Mouse (Mus musculus) spleen, postnatal 14 days (tissue): ENCODE measurements around the gene Tap1.
"Not testable (repeated sequence)": the region's sequence is repeated elsewhere in the genome, so short reads cannot be mapped to it uniquely, and the experiment has no call there.

Experiments used
- DNase-seq, 2 experiments: peaks; one replicate each; pipeline ENCODE4 v3.0.0; 2021 to 2022; ENCODE audit warnings: low spot score in 2 of 2

Tap1 gene

DNA sequence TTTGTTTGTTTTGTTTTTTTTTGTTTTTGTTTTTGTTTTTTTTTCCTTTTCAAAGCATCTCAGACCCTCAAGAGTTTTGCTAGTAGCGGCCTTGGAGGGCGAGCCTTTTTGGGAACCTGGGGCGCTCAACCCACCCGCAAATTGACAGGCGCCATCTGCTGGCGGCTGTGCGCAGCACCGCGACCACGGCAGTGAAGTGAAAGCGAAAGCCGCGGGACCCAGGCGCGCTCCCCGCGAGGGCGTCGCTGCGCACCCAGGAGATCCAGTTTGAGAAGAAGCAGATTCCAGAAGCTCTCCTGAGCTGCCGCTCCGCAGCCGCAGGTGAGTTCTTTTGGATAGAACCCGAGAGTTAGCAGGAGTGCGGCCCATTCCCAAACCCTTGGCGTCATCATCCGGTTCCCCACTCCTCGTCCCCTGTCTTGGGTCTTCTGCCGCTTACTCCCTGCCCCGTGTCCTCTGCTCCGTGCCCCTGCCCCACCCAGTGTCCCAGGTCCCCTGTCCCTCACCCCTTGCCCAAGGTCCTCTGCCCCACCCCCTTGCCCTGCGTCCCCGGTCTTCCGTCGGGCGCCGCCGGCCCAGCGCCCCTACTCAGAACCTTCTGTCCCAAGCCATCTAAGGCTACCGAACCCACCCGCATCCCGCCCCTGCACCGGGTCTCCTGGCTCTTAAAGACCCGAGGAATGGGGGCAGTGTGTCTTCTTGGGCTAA, 17.1 kb downstream of the Tap1 start:
- DNase-seq, result peak; percentile 89 to 94

DNA sequence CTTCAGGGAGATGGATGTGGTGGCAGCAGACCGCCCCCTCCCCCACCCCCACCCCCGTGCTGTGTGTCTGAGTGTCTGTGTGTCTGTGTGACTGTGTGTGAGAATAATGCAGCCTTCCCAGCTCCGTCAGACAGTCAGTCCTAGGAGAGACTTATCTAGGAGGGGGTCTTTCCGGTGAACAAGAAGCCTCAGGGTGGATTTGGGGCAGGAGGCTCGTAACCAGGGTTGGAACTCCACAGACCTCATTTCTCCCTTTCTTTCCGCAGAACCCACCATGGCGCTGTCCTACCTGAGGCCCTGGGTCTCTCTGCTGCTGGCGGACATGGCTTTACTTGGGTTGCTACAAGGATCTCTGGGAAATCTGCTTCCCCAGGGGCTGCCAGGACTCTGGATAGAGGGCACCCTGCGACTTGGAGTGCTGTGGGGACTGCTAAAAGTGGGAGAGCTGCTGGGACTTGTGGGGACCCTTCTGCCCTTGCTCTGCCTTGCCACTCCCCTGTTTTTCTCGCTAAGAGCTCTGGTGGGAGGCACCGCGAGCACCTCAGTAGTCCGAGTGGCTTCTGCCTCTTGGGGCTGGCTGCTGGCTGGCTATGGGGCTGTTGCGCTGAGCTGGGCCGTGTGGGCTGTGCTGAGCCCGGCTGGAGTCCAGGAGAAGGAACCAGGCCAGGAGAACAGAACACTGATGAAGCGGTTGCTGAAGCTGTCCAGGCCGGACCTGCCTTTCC, 17.8 kb downstream of the Tap1 start:
- no peak for DNase-seq

DNA sequence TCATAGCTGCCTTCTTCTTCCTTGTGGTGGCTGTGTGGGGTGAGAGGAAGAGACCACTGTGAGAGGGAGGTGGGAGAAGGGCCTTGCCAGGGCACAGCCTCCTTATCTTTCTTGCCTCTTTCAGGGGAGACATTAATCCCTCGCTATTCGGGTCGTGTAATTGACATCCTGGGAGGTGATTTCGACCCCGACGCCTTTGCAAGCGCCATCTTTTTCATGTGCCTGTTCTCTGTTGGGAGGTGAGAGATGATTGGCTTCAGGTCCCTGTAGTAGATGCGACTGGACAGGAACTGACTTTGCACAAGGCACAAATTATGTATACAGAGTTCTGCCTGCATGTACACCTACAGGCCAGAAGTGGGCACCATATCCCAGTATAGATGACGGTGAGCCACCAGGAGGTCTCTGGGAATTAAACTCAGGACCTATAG, 18.4 kb downstream of the Tap1 start:
- DNase-seq, result no peak

DNA sequence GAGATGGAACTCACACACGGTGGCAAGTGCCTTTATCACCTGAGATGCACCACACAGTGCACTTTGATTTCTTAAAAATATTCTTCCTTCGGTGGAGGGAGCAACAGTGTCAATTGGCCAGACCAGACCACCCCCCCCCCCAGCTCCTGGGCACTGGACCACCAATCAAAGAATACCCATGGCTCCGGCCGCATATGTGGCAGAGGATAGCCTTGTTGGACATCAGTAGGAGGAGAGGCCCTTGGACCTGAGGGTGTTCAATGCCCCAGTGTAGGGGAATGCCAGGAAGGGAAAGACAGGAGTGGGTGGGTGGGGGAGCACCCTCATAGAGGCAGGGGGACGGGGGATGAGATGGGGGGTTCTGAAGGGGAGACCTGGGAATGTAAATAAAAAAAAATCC, 19.4 kb downstream of the Tap1 start:
- no peak for DNase-seq

DNA sequence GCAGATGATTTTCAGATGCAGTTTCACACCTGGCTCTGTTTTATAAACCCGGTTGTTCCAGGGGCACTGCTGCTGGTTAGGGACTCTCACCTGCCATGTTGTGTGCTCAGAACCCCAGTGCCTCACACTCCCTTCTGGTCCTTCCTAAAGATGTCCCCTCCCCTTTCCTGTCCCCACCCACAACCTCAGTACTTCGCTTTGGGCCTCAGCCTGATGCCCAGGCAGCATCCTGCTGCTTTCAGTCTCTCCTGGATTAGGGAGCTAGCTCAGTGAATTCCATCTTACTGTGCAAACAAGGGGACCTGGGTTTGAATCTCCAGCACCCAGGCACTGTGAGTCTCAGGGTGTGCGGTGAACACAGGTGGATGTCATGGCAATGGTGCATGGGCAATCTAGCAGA, 20.1 kb downstream of the Tap1 start:
- DNase-seq, result peak in 1 of 2 experiments; percentile 2

DNA sequence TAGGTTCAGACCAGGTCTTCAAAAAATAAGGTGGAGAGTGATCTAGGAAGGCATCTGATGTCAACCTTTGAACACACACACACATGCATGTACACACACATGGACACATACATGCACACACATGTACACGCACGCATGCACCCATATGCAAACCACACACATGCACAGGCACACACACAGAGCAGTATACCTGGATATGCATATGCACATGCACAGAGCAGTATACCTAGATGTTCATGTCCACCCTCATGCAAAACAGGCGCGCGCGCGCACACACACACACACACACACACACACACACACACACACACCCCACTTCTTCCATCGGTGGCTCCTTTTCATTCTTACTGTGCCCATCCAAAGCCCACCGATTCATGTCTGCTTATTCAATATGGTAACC, 20.5 kb downstream of the Tap1 start:
- peak in 1 of 2 experiments; percentile 0 for DNase-seq

DNA sequence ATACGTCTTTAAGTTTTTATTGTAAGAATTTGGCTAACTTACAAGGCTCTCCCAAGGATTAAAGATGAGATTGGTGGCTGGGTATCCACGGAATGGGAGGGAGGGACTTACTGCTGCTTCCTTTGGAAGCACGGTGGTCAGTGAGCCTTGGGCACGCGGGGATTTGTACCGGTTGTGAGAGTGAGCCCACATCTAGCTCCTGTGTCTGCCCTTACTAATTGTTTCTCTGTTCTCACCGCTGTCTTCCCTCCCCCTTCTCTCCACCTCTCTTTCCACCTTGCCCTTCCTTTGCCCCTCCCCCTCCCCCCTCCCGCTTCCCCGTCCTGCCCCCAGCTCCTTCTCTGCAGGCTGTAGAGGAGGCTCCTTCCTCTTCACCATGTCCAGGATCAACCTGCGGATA, 21.1 kb downstream of the Tap1 start:
- no peak for DNase-seq

DNA sequence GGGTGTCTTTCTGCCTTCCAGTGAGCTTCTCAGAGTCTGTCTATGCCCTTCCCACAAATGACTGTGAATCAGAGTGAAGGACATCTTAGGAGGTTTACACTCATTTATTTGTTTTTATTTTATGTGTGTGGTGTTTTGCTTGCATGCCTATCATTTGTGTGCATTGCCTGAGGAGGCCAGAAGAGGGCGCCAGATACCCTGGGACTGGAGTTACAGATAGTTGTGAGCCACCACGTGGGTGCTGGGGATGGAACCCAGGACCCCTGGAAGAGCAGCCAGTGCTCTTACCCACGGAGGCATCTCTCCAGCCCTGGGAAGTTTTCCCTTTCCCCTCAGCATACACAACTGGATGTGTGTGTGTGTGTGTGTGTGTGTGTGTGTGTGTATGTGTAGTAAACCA, 22.3 kb downstream of the Tap1 start:
- no peak for DNase-seq

DNA sequence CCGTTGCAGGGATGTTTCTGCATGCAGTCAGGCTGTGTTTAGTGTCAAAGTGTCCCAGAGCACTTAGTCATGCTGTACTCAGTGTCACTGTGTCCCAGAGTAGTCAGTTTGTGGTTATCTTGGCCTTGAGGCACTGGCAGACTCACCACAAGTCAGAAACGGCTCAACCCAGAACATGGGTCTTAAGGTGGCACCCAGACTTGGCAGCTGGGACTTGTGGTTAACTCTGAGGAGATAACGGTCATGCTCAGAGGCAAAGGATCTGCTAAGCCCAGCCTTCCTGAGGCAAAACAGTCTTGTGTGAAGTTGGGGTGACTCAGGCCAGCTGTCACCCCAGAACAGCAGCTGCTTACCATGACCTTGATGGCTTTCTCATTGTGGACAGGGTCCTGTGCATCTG, 23.2 kb downstream of the Tap1 start:
- peak in 1 of 2 experiments; percentile 5 for DNase-seq

DNA sequence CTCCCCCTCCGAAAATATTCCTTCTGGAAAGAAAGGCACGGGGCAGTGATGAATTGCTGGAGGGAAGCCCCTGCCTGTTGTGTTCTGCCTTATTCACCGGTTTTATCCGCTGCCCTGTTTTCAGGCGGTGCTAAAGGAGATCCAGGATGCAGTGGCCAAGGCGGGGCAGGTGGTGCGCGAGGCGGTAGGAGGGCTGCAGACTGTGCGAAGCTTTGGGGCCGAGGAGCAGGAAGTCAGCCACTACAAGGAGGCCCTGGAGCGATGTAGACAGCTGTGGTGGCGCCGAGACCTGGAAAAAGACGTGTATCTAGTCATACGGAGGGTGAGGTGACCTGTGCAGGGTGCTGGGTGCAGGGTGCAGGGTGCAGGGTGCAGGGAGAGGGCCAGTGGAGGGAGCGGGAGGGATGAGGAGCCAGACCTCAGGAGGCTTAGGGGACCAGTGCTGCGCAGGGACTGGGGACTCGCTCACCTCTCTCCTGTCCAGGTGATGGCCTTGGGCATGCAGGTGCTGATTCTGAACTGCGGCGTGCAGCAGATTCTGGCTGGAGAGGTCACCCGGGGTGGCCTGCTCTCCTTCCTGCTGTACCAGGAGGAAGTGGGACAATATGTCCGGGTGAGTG, 24.5 kb downstream of the Tap1 start:
- no peak for DNase-seq

DNA sequence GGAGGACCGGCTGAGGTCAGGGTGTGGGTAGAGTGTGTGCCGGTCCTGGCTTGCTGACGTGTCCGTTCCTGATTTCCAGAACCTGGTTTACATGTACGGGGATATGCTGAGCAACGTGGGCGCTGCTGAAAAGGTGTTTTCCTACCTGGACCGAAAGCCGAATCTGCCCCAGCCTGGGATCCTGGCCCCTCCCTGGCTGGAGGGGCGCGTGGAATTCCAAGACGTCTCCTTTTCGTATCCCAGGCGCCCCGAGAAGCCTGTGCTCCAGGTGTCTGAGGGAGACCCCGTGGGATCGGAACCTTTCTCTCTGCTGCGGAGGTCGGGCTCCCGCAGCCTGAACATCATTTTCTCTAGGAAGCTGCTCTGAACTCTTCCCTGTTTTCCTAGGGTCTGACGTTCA, 26.6 kb downstream of the Tap1 start:
- DNase-seq, result no peak

DNA sequence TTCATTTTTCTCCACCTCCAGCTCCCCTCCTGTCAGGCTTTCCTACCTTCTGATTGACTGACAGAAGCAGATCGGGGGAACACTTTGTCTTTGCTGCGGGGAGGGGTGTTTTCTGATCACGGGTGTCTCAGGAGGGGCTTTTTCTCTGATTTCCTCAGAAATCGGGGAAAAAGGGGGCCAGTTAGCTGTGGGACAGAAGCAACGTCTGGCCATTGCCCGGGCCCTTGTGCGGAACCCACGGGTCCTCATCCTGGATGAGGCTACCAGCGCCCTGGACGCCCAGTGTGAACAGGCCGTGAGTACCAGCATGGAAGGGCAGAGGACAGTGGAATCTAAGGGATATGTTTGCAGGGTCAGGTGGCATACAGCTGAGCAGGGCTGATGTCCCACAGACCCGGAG, 27.8 kb downstream of the Tap1 start:
- DNase-seq, result no peak

DNA sequence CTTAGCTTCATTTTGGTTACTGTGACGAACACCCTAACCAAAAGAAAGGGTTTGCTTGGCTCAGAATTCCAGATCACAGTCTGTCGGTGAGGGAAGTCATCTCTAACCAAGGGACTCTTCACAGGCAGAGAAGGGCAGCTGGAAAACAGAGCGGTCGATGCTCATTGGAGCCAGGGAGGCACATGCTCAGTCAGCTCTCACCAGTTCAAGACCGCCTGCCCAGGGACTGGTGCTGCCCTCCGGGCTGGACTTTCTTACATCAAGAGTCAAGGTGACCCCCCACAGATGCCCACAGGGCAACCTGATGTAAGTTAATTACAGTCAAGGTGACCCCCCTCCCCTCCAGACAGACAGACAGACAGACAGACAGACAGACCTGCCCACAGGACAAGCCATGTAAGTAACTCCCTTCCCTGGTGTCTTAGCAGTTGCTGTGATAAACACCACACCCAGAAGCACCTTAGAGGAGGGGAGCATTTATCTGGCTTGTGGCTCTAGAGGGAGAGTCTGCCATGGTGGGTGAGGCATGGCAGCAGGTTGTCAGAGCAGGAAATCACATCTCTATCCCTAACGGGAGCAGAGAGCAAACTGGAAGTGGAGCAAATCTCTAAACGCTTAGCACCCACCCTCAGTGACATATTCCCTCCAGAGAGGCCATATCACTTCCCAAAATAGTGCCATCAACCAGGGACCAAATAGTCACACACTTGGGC, 30.0 kb downstream of the Tap1 start:
- DNase-seq, result no peak

DNA sequence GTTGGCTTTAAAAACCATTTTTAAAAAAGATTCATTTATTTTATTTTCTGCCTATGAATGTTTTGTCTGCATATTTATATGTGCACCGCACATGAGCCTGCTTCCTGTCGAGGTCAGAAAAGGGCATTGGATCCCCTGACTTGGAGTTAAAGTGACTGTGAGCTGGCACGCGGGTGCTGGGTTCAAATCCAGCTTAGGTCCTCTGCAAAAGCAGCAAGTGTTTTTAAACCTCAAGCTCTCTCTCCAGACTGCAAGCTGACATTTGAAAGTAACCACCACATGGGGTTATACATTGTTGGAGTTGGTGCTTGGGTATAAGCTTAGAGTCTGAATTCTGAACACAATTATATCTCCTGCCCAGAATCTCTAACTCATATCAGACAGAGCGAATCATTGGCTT, 30.6 kb downstream of the Tap1 start:
- no peak for DNase-seq

DNA sequence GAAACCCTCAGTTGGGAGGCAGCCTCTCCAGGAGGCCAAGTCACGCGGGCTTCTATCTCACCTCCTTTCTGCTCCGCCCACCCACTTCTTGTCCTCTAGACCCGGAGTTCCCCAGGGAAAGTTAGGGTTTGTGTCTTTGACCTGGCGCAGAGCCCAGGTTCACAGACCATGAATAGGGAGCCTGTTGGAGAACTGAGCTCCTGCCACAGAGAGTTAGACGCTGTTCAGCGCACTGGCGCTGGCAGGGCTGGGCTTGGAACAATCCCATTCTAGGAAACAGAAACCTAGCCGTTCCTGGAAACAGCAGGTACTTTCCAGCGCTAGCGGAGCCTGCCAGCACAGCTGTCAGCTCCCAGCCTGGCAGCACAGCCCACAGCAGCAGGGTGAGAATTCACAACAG, 31.3 kb downstream of the Tap1 start:
- no peak for DNase-seq

DNA sequence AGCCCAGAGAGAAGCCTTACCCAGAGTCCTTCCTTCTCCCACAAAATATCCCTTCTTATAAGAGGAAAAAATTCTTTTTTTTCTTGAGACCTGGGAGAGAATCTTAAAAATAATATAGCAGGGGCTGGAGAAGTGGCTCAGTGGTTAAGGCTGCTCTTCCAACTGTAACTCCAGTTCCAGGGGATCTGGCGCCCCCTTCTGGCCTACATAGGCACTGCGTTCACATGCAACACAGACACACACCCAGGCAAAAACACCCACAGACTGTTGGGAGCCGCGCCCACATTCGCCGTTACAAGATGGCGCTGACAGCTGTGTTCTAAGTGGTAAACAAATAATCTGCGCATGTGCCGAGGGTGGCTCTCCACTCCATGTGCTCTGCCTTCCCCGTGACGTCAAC, 31.7 kb downstream of the Tap1 start:
- peak; percentile 47 to 69 for DNase-seq

DNA sequence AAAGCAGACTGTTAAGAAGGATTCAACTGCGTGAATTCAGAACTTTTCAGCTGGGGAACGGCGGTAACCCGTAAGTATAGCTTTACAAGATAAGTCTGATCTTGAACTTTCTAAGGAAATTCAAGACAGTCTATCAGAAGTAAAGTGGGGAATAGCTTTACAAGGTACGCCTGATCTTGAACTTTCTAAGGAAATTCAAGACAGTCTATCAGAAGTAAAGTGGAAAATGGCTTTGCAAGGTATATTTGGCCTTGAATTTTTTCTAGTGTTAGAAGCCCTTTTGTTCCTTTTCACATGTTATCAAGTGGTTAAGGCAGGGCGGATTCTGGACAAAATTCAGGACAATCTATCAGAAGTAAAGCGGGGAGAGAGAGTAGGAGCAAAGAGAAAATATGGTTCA, 32.4 kb downstream of the Tap1 start:
- DNase-seq, result not testable (repeated sequence)

DNA sequence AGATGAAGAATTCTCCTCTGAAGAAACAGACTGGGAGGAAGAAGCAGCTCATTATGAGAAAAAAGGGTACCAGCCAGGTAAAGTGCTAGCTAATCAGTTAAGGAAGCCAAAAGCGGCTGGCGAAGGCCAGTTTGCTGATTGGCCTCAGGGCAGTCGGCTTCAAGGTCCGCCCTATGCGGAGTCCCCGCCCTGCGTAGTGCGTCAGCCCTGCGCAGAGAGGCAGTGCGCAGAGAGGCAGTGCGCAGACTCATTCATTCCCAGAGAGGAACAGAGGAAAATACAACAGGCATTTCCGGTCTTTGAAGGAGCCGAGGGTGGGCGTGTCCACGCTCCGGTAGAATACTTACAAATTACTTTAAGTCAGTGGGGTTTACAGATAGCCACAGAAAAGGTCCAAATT, 33.0 kb downstream of the Tap1 start:
- not testable (repeated sequence) for DNase-seq

DNA sequence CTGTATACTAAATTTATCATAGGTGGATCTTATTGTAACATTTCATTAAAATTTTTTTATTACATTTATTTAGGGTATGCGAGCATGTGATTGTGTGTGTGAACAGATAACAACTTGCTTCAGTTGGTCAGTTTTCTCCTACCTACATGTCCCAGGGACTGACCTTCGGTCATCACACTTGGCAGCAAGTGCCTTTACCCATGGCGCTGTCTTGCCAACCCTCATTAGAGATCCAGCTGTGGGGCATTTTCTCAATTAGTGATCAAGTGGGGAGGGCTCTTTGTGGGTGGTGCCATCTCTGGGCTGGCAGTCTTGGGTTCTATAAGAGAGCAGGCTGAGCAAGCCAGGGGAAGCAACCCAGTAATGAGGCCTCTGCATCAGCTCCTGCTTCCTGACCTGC, 37.5 kb downstream of the Tap1 start:
- no peak for DNase-seq

DNA sequence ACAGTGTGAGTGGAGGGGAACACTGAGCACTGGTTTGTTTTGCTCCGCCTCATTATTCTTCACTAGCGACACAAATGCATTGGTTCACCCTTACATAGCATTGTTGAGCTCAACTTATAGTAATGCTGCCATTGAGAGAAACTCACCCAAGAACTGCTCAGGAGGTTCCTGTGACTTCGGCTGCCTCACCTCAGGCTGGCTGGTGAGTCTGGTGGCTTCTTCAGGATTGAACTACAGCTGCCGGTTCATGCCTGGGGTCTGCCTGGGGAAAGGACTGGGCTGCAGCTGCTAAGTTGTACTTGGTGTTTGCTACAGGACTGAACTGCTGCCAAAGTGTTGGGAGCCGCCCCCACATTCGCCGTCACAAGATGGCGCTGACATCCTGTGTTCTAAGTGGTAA, 38.1 kb downstream of the Tap1 start:
- DNase-seq, result no peak

DNA sequence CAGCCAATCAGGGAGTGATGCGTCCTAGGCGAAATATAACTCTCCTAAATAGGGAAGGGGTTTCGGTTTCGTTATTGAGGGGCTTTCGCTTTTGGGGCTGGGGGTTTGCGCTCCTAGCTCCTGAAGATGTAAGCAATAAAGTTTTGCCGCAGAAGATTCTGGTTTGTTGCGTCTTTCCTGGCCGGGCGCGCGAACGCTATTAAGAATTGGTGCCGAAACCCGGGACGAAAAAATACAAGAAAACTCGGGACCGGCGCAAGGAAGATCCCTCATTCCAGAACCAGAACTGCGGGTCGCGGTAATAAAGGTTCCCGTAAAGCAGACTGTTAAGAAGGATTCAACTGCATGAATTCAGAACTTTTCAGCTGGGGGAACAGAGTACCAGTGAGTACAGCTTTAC, 38.6 kb downstream of the Tap1 start:
- peak in 1 of 2 experiments; percentile 42 for DNase-seq

DNA sequence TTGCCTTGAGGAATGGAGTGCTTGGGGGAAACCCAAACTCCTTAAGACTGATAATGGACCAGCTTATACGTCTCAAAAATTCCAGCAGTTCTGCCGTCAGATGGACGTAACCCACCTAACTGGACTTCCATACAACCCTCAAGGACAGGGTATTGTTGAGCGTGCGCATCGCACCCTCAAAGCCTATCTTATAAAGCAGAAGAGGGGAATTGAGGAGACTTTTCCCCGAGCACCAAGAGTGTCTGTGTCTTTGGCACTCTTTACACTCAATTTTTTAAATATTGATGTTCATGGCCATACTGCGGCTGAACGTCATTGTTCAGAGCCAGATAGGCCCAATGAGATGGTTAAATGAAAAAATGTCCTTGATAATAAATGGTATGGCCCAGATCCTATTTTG, 43.6 kb downstream of the Tap1 start:
- DNase-seq, result not testable (repeated sequence)
